Mouse (Mus musculus): Measurements from ENCODE around the gene Vkorc1l1.

Vkorc1l1 gene

GRCm38 (mm10) chr5:129942073-129942939 lies 536 bp downstream of the Vkorc1l1 start:
- peak; percentile 68 for DNase-seq

- DNase-seq: no peak
These were observed 1.6 kb downstream of the Vkorc1l1 start for GRCm38 (mm10) chr5:129943402-129943801.

GRCm38 (mm10) chr5:129947528-129948033 lies 5.8 kb downstream of the Vkorc1l1 start:
- no peak for DNase-seq

- DNase-seq: no peak
These were observed 10.4 kb downstream of the Vkorc1l1 start for GRCm38 (mm10) chr5:129952143-129952542.

- DNase-seq: peak; percentile 39
These were observed 12.9 kb downstream of the Vkorc1l1 start for GRCm38 (mm10) chr5:129954473-129955254.

GRCm38 (mm10) chr5:129955792-129956191 lies 14.0 kb downstream of the Vkorc1l1 start:
- DNase-seq: no peak

GRCm38 (mm10) chr5:129963224-129963623 lies 21.5 kb downstream of the Vkorc1l1 start:
- DNase-seq: no peak

- DNase-seq: no peak
These were observed 24.7 kb downstream of the Vkorc1l1 start for GRCm38 (mm10) chr5:129966448-129966847.

GRCm38 (mm10) chr5:129968417-129968816 lies 26.6 kb downstream of the Vkorc1l1 start:
- no peak for DNase-seq

GRCm38 (mm10) chr5:129971491-129971890 lies 29.7 kb downstream of the Vkorc1l1 start:
- no peak for DNase-seq

- DNase-seq: no peak
These were observed 32.6 kb downstream of the Vkorc1l1 start for GRCm38 (mm10) chr5:129974354-129974753.

GRCm38 (mm10) chr5:129974866-129975311 lies 33.1 kb downstream of the Vkorc1l1 start:
- DNase-seq: no peak

- no peak for DNase-seq
These were observed 36.0 kb downstream of the Vkorc1l1 start for GRCm38 (mm10) chr5:129977768-129978167.

- no peak for DNase-seq
These were observed 36.8 kb downstream of the Vkorc1l1 start for GRCm38 (mm10) chr5:129978608-129979007.

GRCm38 (mm10) chr5:129980216-129980615 lies 38.4 kb downstream of the Vkorc1l1 start:
- no peak for DNase-seq

- DNase-seq: no peak
These were observed 47.6 kb downstream of the Vkorc1l1 start for GRCm38 (mm10) chr5:129989376-129989775.

GRCm38 (mm10) chr5:129991898-129992297 lies 50.1 kb downstream of the Vkorc1l1 start:
- DNase-seq: no peak

GRCm38 (mm10) chr5:129993374-129993773 lies 51.6 kb downstream of the Vkorc1l1 start:
- no peak for DNase-seq

- DNase-seq: no peak
These were observed 53.2 kb downstream of the Vkorc1l1 start for GRCm38 (mm10) chr5:129994989-129995388.

GRCm38 (mm10) chr5:129997700-129998099 lies 55.9 kb downstream of the Vkorc1l1 start:
- no peak for DNase-seq

GRCm38 (mm10) chr5:129999097-129999496 lies 57.3 kb downstream of the Vkorc1l1 start:
- DNase-seq: peak; percentile 60

- no peak for DNase-seq
These were observed 59.0 kb downstream of the Vkorc1l1 start for GRCm38 (mm10) chr5:130000735-130001134.

GRCm38 (mm10) chr5:130001356-130001987 lies 59.7 kb downstream of the Vkorc1l1 start:
- no peak for DNase-seq
